Mouse (Mus musculus) naive thymus-derived CD4-positive, alpha-beta T cell, adult 2 months (primary cell): ENCODE results near the gene Tedc2.

Experiments
- DNase-seq: peaks from one replicate; pipeline ENCODE4 v3.0.0-alpha.2; 2011; ENCODE audit warnings: low read depth

The Tedc2 gene

DNA sequence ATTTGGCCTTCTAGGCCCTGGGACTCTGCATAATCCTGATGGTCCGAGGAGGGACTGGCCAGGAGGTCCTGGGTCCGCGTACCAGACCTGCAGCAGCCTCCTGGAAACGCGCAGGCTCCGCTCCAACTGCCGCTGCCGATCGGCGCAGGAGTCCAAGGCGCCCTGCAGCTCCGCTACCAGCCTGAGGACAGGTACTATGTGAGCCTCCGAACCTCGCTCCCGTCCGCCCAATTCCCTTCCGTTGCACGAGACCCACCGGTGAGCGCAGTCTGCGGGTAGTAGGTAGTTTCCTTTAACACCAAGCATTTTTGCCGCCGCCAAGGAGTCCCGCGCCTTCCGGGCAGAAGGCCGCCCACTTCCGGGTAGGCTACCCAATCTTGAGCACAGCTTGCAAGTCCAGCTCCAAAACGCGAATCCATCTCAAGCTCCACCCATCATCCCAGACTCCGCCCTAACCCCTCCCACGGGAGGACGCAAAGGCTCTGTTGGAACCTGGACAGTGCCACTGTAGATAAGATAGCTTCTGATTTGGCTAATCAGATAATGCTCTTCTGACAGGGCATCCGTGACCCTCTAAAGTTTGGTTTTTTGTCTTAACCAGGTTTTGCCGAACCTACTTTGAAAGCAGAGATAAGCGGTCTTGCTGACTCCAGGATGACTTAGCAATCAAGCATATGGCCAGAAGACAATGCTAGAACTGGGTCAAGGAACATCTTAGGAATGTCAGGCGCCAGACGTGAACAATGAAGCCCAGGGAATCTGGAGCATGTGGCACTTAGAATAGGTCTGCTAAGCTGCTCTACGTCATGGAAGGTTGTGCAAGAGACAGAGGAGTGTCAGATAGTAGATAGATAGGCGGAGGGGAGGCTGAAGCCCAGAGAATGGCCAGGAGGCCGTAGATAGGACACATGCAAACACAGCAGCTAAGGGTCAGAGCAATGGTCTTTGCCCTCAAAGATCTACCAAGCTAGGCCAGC is at the start of gene Tedc2:
Tedc2 (minus strand) TSS at position 417 of the 977 bp plus-strand sequence.
- peak; percentile 92 for DNase-seq

DNA sequence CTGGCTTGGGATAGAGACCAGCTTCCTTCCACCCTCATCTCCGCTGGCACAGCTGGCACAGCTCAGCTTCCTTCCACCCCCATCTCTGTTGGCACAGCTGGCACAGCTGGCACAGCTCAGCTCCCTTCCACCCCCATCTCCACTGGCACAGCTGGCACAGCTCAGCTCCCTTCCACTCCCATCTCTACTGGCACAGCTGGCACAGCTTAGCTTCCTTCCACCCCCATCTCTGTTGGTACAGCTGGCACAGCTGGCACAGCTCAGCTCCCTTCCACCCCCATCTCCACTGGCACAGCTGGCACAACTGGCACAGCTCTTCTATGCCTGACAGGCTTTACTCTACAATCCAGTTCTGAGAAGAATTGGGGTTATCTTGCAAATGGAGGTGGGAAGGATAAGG is 46.5 kb upstream of the Tedc2 start:
- no peak for DNase-seq

DNA sequence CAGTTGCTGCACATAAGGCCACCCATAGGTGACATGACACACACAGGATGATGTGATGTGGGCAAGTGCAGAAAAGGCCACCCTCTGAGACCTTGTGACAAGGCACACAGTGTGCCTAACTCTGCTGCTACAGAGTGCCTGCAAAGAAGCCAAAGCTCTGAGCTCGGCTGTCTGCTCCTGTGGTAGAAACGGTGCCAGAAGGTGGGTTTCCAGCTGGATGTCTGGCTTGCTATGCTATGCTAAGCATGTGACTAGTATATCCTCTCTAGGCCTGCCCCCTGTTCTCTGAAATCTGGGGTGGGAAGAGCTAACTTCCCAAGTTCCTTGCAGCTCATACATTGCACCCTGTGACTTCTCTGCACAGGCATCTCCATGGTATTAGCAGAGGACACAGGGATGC is 44.1 kb upstream of the Tedc2 start:
- no peak for DNase-seq

DNA sequence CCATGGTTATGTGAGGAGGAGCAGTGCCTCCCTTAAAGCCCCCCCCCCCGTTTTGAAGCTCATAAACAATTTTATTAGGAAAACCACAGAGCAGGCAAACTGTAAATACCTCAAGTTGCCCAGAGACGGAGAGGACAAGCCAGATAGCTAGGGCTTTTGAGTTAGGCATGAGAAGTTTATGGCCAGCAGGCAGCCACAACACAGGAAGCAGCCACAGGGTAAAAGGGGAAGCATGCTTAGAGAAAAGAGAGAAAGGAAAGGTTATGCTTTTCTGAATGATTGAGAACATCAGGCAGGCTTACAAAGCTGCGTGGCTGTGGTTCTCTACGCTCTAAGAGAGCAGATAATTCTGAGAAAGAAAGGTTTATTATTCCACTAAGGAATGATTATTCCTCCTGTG is 39.9 kb upstream of the Tedc2 start:
- no peak for DNase-seq

DNA sequence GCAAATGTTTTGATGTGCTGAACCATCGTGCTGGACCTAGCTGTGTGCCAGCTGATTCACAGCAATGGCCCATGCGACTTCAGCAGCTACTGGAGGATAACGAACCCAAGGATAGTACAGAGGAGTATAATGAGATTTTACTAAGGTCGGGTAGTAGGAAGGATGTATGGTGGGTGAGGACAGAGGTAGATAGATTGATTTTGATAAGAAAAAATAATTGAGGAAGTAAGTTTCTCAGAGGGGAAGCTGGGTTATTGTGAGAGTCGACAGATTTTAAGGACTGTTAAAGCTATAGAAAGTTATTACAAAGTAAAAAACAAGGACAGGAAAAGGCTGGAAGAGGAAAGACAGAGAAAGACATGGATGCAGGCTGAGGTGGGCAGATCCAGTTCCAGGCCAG is 39.1 kb upstream of the Tedc2 start:
- no peak for DNase-seq

DNA sequence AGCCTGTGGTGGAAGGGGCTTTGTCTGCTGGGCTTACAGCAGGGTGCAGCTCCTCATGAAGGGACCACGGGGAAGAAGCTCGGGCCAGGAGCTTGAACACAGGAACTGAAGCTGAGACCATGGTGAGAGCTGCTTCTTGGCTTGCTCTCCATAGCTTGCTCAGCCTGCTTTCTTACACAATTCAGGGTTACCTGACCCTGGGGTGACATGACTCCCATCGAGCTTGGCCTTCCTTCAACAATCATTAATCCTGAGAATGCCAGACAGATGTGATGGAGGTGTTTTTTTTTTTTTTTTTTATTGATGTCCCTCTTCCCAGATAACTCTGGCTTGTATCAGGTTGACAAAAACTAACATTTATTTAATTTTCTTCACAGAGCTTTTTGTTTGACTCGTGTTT is 38.3 kb upstream of the Tedc2 start:
- DNase-seq, result no peak

DNA sequence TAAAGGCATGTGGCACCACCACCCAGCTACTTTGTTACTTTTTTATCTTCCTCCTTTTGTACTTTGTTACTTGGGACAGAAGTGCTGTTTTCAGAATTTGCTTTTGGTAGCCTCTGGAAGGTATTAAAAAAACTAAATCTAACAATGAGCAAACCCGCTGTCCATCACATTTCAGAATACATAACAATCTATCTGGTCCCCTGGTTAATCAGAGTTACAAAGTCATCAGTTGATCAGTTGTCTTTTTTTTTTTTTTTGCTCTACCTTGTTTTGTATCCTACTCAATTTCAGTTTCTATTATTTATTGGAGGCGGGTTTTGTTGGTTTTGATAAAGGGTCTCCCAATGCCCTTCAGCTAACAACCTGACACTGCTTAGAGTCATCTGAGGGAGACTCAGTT is 31.7 kb upstream of the Tedc2 start:
- DNase-seq, result peak; percentile 10

DNA sequence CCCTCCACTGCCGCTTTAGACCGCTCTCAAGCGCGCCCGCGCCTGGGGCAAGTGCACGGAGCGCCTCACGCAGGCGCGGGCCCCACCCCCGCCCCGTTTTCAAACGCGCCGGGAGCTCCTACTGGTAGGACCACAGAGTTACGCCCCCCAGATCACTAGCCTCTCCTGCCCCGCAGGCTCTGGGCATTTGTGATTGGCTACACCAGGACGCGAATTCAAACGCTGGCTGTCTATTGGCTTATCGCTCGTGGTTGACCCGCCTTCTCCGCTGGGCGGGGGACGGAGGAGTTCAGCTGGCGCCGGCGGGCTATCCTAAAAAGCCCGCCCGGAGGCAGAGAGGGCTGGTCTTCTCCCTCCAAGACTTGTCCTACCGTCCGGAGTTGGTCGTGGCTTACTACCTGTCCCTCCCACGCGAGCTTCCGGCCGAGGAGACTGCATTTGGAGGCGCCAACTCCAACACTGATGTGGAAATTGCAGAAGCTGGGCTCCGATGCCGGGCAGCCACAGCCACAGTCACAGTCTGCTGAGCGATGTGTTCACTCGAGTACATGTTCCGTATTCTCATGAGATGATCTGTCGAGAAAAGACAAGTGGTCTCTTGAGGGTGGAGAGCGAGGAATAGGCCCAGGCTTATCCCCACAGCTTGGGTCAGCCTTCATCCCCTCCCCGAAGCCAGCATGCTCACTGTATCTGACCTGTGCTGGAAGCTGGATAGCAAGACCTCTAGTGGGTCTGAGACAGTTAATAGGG is 30.8 kb upstream of the Tedc2 start, which contains the start of gene Ccnf:
Ccnf (minus strand) TSS at position 165 of the 750 bp plus-strand sequence.
- DNase-seq, result peak; percentile 97

DNA sequence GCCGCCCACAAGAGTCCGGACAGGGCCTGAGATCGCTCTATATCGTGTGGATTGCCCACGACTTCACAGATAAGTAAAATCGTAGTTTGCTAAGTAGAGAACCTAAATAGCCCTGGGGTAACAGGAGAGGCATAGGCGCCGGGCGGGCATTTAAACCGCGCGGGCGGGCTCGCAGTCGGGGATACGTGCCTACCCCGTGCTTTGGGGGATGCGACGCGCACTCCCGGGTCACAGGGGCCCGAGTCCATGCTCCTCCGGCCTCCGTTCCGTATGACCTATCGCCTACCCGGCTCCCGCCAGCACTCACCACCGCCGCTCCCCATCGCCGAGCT is 30.3 kb upstream of the Tedc2 start:
- DNase-seq, result no peak

DNA sequence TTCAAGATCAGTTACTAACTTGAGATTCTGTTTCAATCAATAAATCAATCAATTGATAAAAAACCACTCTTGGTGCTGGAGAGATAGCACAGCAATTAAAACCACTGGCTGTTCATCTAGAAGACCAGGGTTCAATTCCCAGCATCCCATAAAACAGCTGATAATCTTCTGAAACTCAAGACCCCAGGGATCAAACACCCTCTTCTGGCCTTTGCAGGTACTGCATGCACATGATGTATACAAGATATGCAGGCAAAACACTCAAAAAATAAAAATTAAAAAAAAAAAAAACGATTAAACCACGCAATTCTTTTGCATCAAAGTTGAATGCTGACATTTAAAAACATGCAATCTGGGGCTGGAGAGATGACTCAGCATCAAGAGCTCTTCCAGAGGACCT is 28.0 kb upstream of the Tedc2 start:
- peak; percentile 43 for DNase-seq

DNA sequence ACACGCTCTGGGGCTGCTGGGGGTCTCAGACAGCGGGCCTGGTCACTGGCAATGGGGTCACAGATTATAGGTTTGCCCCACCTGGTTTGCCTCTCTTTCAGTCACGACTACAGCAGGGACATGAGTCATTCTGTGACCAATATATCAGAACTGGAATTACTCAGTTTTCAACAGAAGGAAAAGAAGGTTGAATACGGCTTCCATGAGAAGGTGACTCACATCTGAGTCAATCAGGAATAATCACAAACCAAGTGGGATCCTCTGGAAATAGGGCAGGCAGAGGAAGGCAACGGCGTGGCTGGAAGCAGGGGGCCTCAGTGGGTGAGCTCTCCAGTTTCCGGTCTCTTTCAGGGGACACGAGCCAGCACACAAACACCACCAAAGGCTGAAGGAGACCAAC is 23.4 kb upstream of the Tedc2 start:
- no peak for DNase-seq

DNA sequence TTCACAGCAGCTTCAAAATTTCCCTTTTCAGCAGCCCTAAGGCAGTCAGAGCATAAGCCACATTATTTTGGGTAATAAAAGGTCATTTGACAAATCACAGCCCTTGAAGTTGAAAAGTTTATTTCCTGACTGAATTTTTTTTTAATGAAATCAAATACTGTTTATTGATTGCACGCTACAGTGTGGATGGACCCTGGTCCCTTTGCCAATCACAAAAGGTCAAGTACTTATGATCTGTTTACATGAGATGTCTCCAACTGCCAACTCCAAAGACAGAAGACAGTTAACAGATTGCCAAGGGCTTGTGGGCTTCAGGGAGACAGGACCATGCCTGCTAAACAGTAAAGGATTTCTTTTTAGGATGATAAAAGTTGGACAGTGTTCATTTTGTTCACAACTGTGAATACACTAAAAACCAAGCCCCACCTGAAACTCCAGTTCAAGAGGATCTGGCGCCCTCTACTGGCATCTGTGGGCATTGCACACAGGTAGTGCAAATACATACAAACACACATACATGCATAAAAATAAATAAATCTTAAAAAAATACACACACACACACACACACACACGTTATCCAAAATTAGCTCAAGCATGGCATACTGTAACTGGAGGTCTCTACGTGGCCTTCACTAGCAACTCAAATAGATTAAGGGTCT is 22.8 kb upstream of the Tedc2 start:
- DNase-seq, result peak; percentile 72

DNA sequence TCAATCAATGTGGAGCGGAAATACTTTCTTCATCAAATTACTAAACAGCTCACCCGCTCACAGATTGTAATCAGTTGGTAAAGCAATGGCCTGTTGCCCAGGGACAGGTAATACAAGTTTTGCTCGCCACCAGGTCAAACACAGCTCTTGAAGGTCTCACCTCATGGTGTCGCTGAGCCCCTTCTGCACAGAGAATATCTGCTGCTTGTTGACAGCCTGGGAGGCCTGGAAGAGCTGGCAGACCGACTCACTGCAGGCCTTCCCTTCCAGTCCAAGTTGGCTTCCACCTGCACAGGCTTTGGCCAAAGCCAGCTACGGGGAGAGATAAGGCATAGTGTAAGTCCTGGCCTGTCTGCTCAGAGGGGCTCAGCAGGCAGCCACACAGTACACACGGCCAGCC is 16.3 kb upstream of the Tedc2 start:
- DNase-seq, result no peak

DNA sequence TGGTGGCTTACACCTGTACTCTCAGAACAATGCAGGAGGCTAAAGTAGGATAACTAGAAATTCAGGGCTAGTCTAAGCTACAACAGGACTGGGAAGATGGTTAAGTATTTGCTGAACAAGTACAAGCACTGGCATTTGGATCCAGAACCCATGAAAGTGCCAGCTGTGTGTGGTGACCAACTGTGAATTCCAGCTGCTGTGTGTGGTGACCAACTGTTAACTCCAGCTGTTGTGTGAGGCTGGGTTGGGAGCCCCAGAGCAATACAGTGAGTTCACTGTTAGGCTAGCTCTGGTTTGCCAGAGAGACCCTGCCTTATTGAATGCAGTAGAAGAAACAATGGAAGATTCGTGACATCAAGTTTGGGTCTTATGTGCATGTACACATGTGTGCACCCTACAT is 15.8 kb upstream of the Tedc2 start:
- DNase-seq, result no peak

DNA sequence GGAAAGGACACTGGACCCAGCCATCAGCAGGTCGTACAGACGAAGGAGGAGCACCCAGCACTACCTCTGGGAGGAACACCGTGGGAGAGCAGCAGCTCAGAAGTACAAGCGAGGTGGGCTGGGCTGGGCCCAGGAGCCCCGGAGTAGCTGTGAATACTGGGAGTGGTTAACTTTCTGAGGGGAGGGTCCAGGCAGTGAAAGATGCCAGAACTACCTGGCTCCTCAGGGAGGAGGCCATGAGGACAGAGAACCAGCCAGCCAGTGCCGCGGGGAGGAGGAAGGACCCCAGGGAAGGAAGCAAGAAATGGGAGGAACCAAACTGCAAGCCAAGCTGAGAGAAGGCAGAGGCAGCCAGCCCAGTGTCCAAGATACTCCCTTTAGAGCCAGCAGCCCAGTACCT is 7.3 kb upstream of the Tedc2 start:
- no peak for DNase-seq

DNA sequence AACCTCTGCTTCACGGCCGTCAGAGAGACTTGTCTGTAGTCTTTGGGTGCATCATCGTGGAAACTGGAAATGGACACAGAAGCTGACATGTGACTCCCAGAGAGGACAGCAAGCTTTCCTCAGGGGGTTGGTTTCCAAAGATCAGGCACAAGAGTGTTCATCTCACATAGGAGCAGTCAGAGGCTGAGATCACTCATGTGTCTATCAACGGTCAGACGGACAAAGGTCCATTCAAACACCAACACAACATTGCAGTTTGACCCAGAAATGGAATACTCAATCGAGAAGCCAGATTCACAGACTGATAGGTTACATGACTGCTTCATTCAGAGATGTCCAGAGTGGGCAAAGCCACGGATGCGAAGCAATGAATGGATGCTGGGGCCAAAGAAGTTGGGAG is 6.1 kb upstream of the Tedc2 start:
- DNase-seq, result no peak

DNA sequence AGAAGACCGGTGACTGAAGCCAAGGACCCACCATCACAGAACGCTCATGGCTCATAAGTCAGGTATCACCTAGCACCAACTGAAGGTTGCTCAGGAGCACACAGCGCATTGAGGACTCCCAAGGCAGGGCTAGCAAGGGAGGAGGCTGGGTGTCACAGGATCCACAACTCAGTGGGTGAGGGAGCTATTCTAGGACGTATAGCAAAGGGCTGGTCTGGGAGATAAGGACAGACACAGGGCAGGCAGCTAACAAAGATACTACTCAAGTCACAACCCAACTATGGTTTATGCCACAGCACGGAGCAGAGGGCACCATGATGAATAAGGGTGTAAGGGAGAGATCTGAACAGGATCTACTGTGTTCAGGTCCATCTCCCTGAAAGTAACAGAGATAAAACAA is 5.2 kb upstream of the Tedc2 start:
- no peak for DNase-seq

DNA sequence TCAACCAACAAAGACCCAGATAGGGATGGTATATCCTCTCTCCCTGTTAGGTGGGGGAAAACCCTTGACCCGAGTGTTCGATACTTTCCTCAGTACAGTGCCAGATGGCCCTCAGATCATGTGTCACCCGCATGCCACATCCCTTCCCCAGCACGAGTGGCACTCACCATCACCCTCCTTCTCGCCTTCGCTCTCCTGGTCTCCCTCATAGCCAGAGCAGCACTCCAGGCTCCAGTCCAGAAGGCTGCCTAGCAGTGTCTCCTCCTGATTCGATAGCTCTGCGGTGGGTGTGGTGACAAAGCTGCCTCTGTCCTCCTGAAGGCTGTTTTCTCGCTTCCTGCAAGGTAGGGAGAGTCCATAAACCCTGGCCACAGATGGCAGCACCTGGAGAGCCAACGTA is 4.1 kb upstream of the Tedc2 start:
- DNase-seq, result no peak

DNA sequence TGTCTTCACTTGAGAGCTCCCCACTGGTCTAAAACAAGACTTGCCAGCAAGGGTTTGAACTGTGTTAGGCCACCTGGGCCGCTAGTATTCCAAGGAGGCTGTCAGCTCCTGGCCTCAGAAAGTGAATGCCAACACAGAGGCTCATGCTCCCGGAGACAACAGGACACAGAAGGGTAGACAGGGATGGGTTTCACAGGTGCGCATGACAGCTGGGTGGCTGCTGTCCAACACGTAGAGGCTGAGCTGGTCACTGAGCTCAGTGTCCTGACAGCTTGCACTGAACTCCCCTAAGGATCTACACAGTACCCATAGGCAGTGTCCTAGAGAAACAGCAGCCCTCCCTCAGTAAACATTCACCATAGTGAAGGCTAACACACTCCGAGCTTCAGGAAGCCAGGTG is 2.9 kb upstream of the Tedc2 start:
- DNase-seq, result no peak

DNA sequence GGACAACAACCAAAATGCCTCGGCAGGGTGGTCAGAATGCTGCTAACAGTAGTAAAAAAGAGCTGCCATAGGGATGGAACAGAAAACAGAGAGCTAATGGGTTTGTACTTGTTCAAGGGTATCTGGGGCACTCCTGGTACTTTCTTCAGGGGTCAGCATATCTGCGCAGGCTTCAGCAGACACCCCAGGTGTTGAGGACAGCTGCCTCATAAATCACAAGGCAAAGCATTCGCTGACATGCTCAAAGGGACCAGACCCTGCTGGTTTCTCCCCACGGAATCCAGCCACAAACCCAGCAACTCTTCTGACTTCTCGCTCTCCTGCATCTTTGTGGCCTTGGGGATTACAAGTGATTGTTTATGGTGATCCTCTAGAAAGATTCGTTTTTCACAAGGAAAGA is 2.0 kb upstream of the Tedc2 start:
- no peak for DNase-seq

DNA sequence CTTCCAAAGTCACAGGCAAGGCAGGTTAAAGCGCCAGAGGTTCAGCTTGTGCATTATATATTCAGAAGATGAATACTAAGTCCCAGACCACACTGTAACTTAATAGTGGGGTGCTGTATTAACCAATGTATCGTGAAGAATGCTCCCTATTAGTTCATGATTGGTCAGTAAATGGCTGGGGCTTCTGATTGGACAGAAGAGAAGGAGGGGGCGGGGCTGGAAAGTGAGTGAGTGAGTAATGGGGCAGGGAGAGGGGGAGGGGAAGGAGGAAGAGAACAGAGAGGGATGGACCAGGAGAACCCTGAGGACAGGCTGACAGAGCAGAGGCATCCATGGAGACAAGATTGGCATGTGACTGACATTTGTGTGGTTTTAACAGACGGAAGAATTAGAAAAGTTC is 3.8 kb downstream of the Tedc2 start:
- no peak for DNase-seq

DNA sequence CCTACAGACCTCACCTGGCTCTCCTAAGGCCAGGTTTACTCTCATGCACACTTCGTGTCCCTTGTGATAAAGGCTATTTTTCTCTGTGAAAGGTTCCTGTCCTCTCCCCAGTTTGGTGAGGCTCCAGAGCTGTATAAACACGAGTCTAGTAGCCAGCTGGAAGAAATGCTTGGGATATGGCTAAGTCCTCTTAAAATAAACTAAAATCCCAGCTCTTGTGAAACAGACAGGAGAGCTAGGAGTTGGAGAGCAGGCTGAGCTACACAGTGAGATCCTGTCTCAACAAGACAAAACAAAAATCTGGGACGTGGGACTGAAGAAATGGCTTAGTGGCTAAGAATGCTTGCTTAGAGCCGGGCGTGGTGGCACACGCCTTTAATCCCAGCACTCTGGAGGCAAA is 7.5 kb downstream of the Tedc2 start:
- no peak for DNase-seq

DNA sequence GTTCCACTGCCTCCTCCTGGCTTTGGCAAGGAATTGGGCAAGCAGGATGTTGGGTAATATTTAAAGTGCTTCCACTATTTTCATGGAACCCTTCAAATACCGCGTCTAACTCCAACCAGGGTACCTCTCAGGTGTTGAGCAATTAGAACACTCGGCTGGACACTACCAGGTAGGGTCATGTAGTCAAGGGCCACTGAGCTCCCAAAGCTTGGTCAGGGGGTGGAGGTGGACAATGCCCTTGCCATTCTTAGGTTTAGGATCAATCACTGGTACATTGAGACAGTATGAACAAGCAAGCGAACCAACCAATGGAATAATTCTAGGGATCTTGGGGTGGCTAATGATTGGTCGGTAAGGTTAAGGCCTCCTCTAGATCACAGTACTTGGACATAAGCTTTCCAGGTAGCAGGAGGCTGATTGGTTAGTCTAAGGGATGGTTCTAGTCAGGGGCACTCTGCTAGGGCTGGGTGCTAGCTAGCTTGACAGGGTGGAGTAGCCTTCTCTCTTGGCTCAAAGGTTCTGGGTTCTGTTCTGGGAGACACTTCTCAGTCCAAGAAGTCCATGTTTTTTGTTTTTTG is 8.1 kb downstream of the Tedc2 start:
- DNase-seq, result no peak
